Mouse (Mus musculus) heart, embryonic 14.5 days (tissue): ENCODE data around the gene Gm11011. TPM values are rescaled to one million over a fixed set of nuclear protein-coding genes. Genes with fewer than 3 reads are reported as not detected.

Experiments used
- ATAC-seq: fragments of 200-750 bp; cut with Nextera tagmentation; 2 replicates; pipeline ENCODE4 v1.8.0; 2017; ENCODE audit warnings: low read depth, moderate TSS enrichment; ENCODE audit not compliant: insufficient number of reproducible peaks, insufficient read depth, low FRiP score
- H3K27ac ChIP-seq, 2 experiments: fragments of 200-500 bp in 1 of 2; fragments of 300-500 bp in 1 of 2; sonication (generic) in 1 of 2; replicated peaks in 1 of 2; 2 replicates each; pipeline ENCODE4 v1.5.1; 2012 to 2014; ENCODE audit warnings: low read depth in 2 of 2, low read length in 2 of 2, control low read depth in 1 of 2, mild to moderate bottlenecking in 1 of 2, mixed read lengths in 1 of 2; ENCODE audit not compliant: control insufficient read depth in 1 of 2, insufficient read depth in 1 of 2
- H3K27me3 ChIP-seq: fragments of 300-500 bp; sonication (generic); 2 replicates; pipeline ENCODE4 v1.6.1; 2014; ENCODE audit warnings: mild to moderate bottlenecking, low read length, control low read depth; ENCODE audit not compliant: control insufficient read depth, insufficient read depth
- H3K36me3 ChIP-seq: fragments of 300-500 bp; sonication (generic); 2 replicates; pipeline ENCODE4 v1.6.1; 2014; ENCODE audit warnings: mild to moderate bottlenecking, control low read depth, low read length, mixed read lengths; ENCODE audit not compliant: control insufficient read depth, insufficient read depth
- H3K4me1 ChIP-seq, 2 experiments: fragments of 200-500 bp in 1 of 2; fragments of 300-500 bp in 1 of 2; sonication (generic) in 1 of 2; 2 replicates each; pipeline ENCODE4 v1.6.1; 2012 to 2014; ENCODE audit warnings: low read length in 2 of 2, control low read depth in 1 of 2, mixed read lengths in 1 of 2; ENCODE audit not compliant: control insufficient read depth in 2 of 2, insufficient read depth in 2 of 2
- H3K4me2 ChIP-seq: fragments of 300-500 bp; sonication (generic); 2 replicates; pipeline ENCODE4 v1.6.1; 2014; ENCODE audit warnings: mild to moderate bottlenecking, low read length
- H3K4me3 ChIP-seq, 2 experiments: fragments of 200-500 bp in 1 of 2; fragments of 300-500 bp in 1 of 2; sonication (generic) in 1 of 2; 2 replicates each; pipeline ENCODE4 v1.5.1; 2012 to 2014; ENCODE audit warnings: low read length in 2 of 2, mild to moderate bottlenecking in 2 of 2, control low read depth in 1 of 2, low read depth in 1 of 2, moderate library complexity in 1 of 2; ENCODE audit not compliant: control insufficient read depth in 1 of 2, insufficient read depth in 1 of 2
- H3K9ac ChIP-seq: fragments of 300-500 bp; sonication (generic); 2 replicates; pipeline ENCODE4 v1.6.1; 2014; ENCODE audit warnings: mild to moderate bottlenecking, low read length
- H3K9me3 ChIP-seq: fragments of 300-500 bp; sonication (generic); 2 replicates; pipeline ENCODE4 v1.6.1; 2016; ENCODE audit warnings: low read length, control low read depth; ENCODE audit not compliant: control insufficient read depth
- WGBS: fragments of 180-500 bp; shearing (Covaris S2); extraction: QIAGEN DNeasy Blood & Tissue Kit; methylation state at CpG from one replicate; pipeline ENCODE4 v1.1.7; 2014; 5-methylcytosine and 5-hydroxymethylcytosine counted together
- polyA plus RNA-seq: library from polyadenylated mRNA; unstranded; fragments of >200 nt; fragmentation: Nextera tagmentation; extraction: Ambion mirVana; gene quantifications from 2 replicates; pipeline ENCODE4 v1.2.1, GENCODE M21; 2014

Gm11011 gene
- polyA plus RNA-seq, 1 experiment from 2014 or later = not detected

DNA sequence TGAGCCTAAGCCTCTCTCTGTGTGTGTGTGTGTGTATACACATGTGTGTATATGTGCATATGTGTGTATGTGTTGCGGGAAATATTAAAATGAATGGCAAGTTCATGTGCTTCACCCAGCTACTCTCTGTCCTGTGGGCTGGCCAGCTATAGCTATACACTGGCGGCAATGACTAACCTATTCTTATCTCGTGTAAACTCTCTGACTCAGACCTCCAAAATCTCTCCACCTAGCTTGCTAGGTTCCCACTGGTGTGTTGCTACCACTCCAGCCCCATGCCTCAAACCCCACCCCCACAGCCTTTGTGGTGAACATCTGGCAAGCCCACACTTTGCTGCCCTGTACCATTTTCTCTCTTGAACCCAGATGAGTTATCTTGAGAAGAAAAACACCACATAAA lies 857 bp downstream of the Gm11011 start:
- no peak overlapping the region for H3K27ac ChIP-seq
- WGBS = 62% methylated on average over 3 of the region's 3 CpGs
- ATAC-seq = no peak

DNA sequence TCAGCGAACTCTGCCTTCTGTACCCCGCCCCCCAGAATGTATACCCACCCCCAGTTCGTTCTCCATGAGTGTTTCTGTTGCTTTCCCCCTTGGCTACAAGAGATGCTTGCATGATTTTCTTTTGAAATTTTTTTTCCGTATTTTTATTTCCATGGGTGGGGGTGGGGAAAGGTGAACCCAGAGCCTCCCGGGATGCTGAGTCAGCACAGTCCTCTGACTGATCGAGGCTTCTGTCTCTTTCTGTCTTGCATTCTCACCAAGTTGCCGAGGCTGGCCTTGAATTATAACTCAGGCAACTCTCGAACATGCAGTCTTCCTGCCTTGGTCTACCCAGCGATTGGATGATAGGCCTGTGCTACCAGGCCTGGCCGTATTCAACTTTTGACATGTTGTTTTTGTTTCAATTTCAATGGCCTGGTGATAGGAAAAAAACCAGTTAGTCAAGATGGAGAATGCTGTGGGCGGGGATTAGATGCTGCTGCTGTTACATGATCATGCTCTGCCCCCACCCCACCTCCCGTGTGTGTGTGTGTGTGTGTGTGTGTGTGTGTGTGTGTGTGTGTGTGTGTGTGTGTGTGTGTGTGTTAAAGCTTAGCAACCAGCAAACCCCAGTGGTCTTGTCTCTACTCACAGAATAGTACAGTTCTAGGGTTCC lies 1.8 kb downstream of the Gm11011 start:
- 77% methylated on average over 12 of the region's 12 CpGs for WGBS
- Histone ChIP-seq H3K27ac (no peak overlapping the region), H3K9me3 (no peaks in the 10 kb centered on the region), H3K4me1 (no peaks in the 10 kb centered on the region), H3K4me3 (no peak overlapping the region), H3K9ac (no peak overlapping the region), H3K4me2 (no peak overlapping the region), H3K36me3 (no peaks in the 10 kb centered on the region), H3K27me3 (no peaks in the 10 kb centered on the region)
- ATAC-seq = no peak

More for the DNA sequence above, 857 bp downstream of the Gm11011 start:
- Histone ChIP-seq H3K9ac (no peak overlapping the region), H3K4me1 (no peaks in the 10 kb centered on the region), H3K4me2 (no peak overlapping the region), H3K36me3 (no peaks in the 10 kb centered on the region), H3K4me3 (no peak overlapping the region), H3K27me3 (no peaks in the 10 kb centered on the region), H3K9me3 (no peaks in the 10 kb centered on the region)

GRCm38 (mm10) chr2:169584745-169585456 lies 2.6 kb downstream of the Gm11011 start:
- Histone ChIP-seq H3K9me3 (no peaks in the 10 kb centered on the region), H3K4me1 (no peaks in the 10 kb centered on the region), H3K27ac (no peak overlapping the region), H3K9ac (no peak overlapping the region), H3K27me3 (no peaks in the 10 kb centered on the region), H3K36me3 (no peaks in the 10 kb centered on the region), H3K4me3 (no peak overlapping the region), H3K4me2 (no peak overlapping the region)
- WGBS = 84% methylated on average over 15 of the region's 15 CpGs
- ATAC-seq = no peak

DNA sequence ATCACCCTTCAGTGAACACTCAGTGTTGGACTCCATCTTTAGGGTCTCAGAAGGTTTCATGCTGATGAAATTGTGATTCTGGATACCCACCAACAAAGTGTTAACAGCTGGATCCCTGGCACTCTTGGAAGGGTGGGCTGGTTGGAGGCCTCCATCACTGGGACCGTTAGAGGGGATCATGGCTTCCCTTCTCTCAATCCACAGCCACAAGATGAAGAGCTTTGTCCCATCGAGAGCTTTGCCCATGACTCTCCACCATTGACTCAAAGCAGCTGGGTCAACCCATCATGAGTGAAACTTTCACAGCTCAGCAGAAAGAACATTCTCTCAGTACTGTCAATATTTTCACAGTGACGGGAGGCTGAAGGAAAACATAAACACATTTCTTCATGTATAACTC lies 4.1 kb downstream of the Gm11011 start:
- WGBS = 82% methylated on average over 3 of the region's 3 CpGs
- Histone ChIP-seq H3K4me1 (no peaks in the 10 kb centered on the region), H3K36me3 (no peaks in the 10 kb centered on the region), H3K4me2 (no peak overlapping the region), H3K4me3 (no peak overlapping the region), H3K9ac (no peak overlapping the region), H3K27ac (no peak overlapping the region), H3K27me3 (no peaks in the 10 kb centered on the region), H3K9me3 (no peaks in the 10 kb centered on the region)
- no peak for ATAC-seq

GRCm38 (mm10) chr2:169577508-169578196 lies 9.9 kb downstream of the Gm11011 start:
- ATAC-seq = no peak
- Histone ChIP-seq H3K27me3 (no peaks in the 10 kb centered on the region; the same call in 1 of the 2 replicates), H3K9ac (no peak overlapping the region), H3K9me3 (no peaks in the 10 kb centered on the region), H3K4me3 (no peak overlapping the region), H3K27ac (no peak overlapping the region), H3K4me2 (no peak overlapping the region), H3K4me1 (no peaks in the 10 kb centered on the region), H3K36me3 (no peaks in the 10 kb centered on the region)
- WGBS = 75% methylated on average over 7 of the region's 7 CpGs

DNA sequence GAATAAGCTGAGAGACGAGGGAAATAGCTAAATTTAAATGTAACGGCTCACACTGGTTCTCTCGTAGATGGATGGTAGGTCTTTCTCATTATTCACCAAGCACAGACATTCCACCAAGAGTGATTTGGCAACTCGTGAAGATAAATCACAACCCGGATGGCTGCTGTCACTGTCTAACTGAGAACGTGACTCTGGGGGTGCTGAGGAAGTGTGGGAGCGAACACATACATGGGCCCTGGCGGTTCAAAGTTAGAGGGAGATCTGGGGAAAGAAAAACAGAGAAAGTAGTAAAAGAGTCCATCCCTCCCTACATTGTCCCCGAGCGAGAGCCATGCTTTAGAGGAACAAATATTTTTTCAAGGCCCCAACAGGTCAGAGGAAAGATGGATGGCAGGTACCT lies 17.5 kb downstream of the Gm11011 start:
- H3K36me3 ChIP-seq = no peaks in the 10 kb centered on the region
- no peaks in the 10 kb centered on the region for H3K27me3 ChIP-seq
- no peak overlapping the region for H3K9ac ChIP-seq
- H3K4me1 ChIP-seq = peaks cover 0 to 7% of the 10 kb centered on the region in 2 experiments; a peak in 1 of 4 replicates
- no peak overlapping the region for H3K27ac ChIP-seq
- WGBS = 77% methylated on average over 10 of the region's 10 CpGs
- no peak overlapping the region for H3K4me3 ChIP-seq
- H3K4me2 ChIP-seq = no peak overlapping the region
- no peaks in the 10 kb centered on the region for H3K9me3 ChIP-seq
- ATAC-seq = no peak

DNA sequence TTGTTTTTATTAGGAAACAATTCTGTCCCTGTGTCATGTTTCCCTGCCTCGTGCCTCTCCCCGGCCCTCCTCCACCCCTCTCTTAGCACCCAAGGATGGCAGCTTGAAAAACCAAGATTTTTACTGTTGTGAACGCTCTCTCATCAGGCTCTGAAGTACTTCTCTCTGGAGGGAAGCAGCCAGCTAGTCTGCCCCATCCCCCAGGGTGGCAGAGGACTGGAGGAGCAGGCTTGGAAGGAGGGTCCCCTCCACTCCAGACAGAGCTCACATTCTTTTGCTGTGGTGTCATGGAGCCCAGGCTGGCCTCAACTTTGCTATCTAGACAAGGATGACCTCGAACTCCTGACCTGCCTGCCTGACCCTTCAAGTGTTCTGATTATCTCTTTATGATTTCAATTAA lies 21.4 kb downstream of the Gm11011 start:
- no peak for ATAC-seq
- no peak overlapping the region for H3K9ac ChIP-seq
- WGBS = 35% methylated on average over 4 of the region's 4 CpGs

More for the DNA sequence above, 21.4 kb downstream of the Gm11011 start:
- Histone ChIP-seq H3K4me3 (no peak overlapping the region), H3K4me1 (peaks cover 0 to 7% of the 10 kb centered on the region in 2 experiments; a peak in 1 of 4 replicates), H3K27me3 (no peaks in the 10 kb centered on the region), H3K27ac (no peak overlapping the region), H3K4me2 (no peak overlapping the region), H3K36me3 (no peaks in the 10 kb centered on the region), H3K9me3 (no peaks in the 10 kb centered on the region)
